Mouse (Mus musculus): Measurements from ENCODE around the gene Lamtor5. TPM values are rescaled to one million over a fixed set of nuclear protein-coding genes. Genes with fewer than 3 reads are reported as not detected.
"Not testable (repeated sequence)": the region's sequence is repeated elsewhere in the genome, so short reads cannot be mapped to it uniquely, and the experiment has no call there.

The Lamtor5 gene
- polyA plus RNA-seq, 1 experiment from 2014 or later: 225 TPM

DNA sequence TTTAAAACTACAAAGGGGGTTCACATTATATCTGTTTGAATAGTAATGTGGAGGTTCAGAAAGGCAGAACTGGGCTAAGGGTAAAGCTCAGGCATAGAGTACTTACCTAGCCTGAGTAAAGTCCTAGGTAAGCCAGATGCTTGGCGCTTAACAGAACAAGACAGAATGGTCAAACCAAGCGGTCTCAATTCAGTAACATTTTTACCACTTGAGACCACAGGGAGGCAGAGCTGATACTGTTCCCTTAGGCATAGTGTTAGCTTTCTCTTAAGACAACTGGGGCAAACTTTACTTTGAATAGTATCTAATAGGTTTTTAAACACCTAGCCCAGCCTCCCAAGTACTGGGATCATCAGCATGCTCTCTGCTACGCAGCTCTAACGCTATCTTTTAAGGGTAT is 2.7 kb upstream of the Lamtor5 start:
- H3K4me3 ChIP-seq: no peak overlapping the region
- H3K36me3 ChIP-seq: no peaks in the 10 kb centered on the region
- no peaks in the 10 kb centered on the region for H3K9me3 ChIP-seq
- peaks cover 15% of the 10 kb centered on the region for H3K4me1 ChIP-seq (replicated peaks)
- no peak overlapping the region for H3K27ac ChIP-seq
- no peaks in the 10 kb centered on the region for H3K27me3 ChIP-seq (ENCODE audit: insufficient read depth, poor library complexity, severe bottlenecking)
- DNase-seq (ENCODE audit: low spot score): no peak
- WGBS: 56% methylated on average over 4 of the region's 4 CpGs

GRCm38 (mm10) chr3:107276626-107277025 is 2.0 kb upstream of the Lamtor5 start:
- Histone ChIP-seq H3K9me3 (no peaks in the 10 kb centered on the region), H3K36me3 (no peaks in the 10 kb centered on the region), H3K4me1 (replicated peaks) (peaks cover 15% of the 10 kb centered on the region), H3K27me3 (ENCODE audit: insufficient read depth, poor library complexity, severe bottlenecking) (no peaks in the 10 kb centered on the region), H3K4me3 (no peak overlapping the region), H3K27ac (no peak overlapping the region)
- WGBS: 86% methylated on average over 3 of the region's 3 CpGs
- DNase-seq (ENCODE audit: low spot score): no peak

- no peak for DNase-seq (ENCODE audit: low spot score)
- Histone ChIP-seq H3K9me3 (no peaks in the 10 kb centered on the region), H3K27ac (no peak overlapping the region), H3K4me3 (no peak overlapping the region), H3K36me3 (peaks cover 32% of the 10 kb centered on the region), H3K4me1 (replicated peaks) (no peaks in the 10 kb centered on the region), H3K27me3 (ENCODE audit: insufficient read depth, poor library complexity, severe bottlenecking) (no peaks in the 10 kb centered on the region)
- WGBS: 81% methylated on average over 2 of the region's 2 CpGs
These were observed 7.5 kb downstream of the Lamtor5 start for GRCm38 (mm10) chr3:107286123-107286522.

DNA sequence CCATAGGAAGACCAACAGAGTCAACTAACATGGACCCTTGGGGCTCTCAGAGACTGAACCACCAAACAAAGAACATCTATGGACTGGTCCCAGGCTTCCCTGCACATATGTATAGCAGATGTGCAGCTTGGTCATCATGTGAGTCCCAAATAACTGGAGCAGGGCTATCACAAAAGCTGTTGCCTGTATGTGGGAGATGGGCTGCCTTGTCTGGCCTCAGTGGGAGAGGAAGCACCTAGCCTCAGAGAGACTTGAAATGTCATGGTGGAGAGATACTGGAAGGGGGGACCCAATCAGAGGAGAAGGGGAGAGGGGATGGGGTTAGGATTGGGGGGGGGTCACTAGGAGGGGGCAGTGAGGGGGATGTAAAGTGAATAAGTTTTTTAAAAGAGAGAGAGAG is 8.7 kb downstream of the Lamtor5 start:
- Histone ChIP-seq H3K4me3 (no peak overlapping the region), H3K9me3 (no peaks in the 10 kb centered on the region), H3K4me1 (replicated peaks) (no peaks in the 10 kb centered on the region), H3K27ac (no peak overlapping the region), H3K36me3 (peaks cover 28% of the 10 kb centered on the region), H3K27me3 (ENCODE audit: insufficient read depth, poor library complexity, severe bottlenecking) (no peaks in the 10 kb centered on the region)
- DNase-seq (ENCODE audit: low spot score): no peak

- no peaks in the 10 kb centered on the region for H3K27me3 ChIP-seq (ENCODE audit: insufficient read depth, poor library complexity, severe bottlenecking)
- WGBS: 35% methylated on average over 9 of the region's 9 CpGs
- peaks cover 12% of the 10 kb centered on the region; the same call in 1 of the 2 replicates for H3K36me3 ChIP-seq
- no peaks in the 10 kb centered on the region for H3K9me3 ChIP-seq
- no peak within 1 kb of the TSS for H3K4me3 ChIP-seq
- no peaks in the 10 kb centered on the region for H3K4me1 ChIP-seq (replicated peaks)
- DNase-seq (ENCODE audit: low spot score): peak; percentile 48
- no peak within 1 kb of the TSS for H3K27ac ChIP-seq
These were observed 12.2 kb downstream of the Lamtor5 start, which contains the start of gene Slc16a4 for GRCm38 (mm10) chr3:107290764-107291381. TSS of gene Slc16a4 (plus strand) at chr3:107291230.

DNA sequence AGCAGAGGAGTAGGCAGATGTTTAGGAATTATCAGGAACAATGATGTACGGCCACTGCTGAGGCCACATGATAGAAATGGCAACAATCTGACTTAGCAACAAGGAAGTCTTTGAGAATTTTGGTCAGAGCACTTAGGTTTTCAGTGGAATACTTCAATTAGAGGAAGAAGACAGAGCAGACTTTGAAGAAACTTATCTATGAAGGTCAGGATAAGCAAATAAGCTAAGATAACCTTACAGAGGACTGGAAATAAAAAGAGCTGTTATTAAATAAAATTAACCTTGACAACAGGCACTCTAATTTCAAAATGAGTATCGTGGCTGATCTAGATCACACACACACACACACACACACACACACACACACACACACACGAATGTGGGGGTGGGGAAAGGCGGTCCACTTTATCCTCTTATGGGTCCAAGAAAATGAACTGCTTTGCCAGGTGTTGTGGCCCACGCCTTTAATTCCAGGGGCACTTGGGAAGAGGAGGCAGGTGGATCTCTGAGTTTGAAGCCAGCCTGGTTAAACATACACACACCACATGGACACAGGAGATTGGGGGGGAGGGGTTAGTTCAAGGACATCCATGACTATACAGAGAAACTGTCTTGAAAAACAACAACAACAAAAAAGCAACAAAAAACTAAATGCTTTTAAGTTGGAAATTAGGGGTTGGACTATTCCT is 17.2 kb downstream of the Lamtor5 start:
- Histone ChIP-seq H3K4me1 (replicated peaks) (no peaks in the 10 kb centered on the region), H3K27ac (no peak overlapping the region), H3K27me3 (ENCODE audit: insufficient read depth, poor library complexity, severe bottlenecking) (no peaks in the 10 kb centered on the region), H3K9me3 (no peaks in the 10 kb centered on the region), H3K36me3 (peaks cover 21% of the 10 kb centered on the region), H3K4me3 (no peak overlapping the region)
- WGBS: 86% methylated on average over 5 of the region's 5 CpGs
- DNase-seq (ENCODE audit: low spot score): no peak

DNA sequence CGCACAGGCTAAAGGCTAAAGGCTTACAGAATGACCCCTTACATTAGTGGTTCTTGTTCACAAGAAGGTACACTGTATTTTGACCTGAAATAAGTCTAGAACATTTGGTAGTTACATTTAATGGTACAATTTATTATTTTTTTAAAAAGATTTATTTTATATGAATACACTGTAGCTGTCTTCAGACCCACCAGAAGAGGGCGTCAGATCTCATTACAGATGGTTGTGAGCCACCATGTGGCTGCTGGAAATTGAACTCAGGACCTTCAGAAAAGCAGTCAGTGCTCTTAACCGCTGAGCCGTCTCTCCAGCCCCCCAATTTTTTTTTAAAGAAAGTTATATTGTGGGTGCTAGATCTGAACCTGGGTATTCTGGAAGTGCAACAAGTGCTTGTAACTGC is 18.3 kb downstream of the Lamtor5 start:
- DNase-seq (ENCODE audit: low spot score): not testable (repeated sequence)

GRCm38 (mm10) chr3:107317338-107317737 is 38.7 kb downstream of the Lamtor5 start:
- no peak for DNase-seq (ENCODE audit: low spot score)
- Histone ChIP-seq H3K9me3 (no peaks in the 10 kb centered on the region), H3K4me3 (no peak overlapping the region), H3K27ac (no peak overlapping the region), H3K36me3 (peaks cover 72% of the 10 kb centered on the region), H3K4me1 (replicated peaks) (peaks cover 7% of the 10 kb centered on the region; the same call in 1 of the 2 replicates), H3K27me3 (ENCODE audit: insufficient read depth, poor library complexity, severe bottlenecking) (no peaks in the 10 kb centered on the region)
- 96% methylated on average over 3 of the region's 3 CpGs for WGBS

More for the DNA sequence above, 18.3 kb downstream of the Lamtor5 start:
- not testable (repeated sequence) for H3K27me3 ChIP-seq (ENCODE audit: insufficient read depth, poor library complexity, severe bottlenecking); H3K4me1 ChIP-seq (replicated peaks); H3K9me3 ChIP-seq; H3K4me3 ChIP-seq; H3K27ac ChIP-seq
- WGBS: 68% methylated on average over 4 of the region's 4 CpGs
- H3K36me3 ChIP-seq: peaks cover 32% of the 10 kb centered on the region

GRCm38 (mm10) chr3:107321141-107321540 is 42.5 kb downstream of the Lamtor5 start:
- Histone ChIP-seq H3K4me1 (replicated peaks) (peaks cover 41% of the 10 kb centered on the region), H3K27ac (no peak overlapping the region), H3K9me3 (no peaks in the 10 kb centered on the region), H3K36me3 (peaks cover 84% of the 10 kb centered on the region), H3K4me3 (no peak overlapping the region), H3K27me3 (ENCODE audit: insufficient read depth, poor library complexity, severe bottlenecking) (no peaks in the 10 kb centered on the region)
- DNase-seq (ENCODE audit: low spot score): no peak
- 93% methylated on average over 2 of the region's 2 CpGs for WGBS

DNA sequence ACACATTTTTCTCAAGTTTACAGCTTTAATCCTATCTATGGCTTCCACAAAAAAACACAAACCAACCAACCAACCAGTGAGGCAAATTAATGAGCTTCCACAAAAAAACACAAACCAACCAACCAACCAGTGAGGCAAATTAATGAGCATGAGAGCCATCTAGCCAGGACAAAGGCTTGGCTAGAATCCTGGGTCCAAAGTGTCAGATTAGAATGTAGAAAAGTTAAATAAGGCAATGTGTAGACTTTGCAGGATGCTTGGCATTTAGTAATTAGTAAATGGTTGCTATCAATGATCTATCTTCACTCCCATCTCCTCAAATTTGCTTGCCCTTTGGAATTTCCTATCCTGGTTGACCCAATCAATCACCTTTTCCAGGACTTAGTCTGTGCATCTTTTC is 43.1 kb downstream of the Lamtor5 start:
- H3K9me3 ChIP-seq: no peaks in the 10 kb centered on the region
- H3K4me1 ChIP-seq (replicated peaks): peaks cover 41% of the 10 kb centered on the region
- no peak overlapping the region for H3K27ac ChIP-seq
- no peaks in the 10 kb centered on the region for H3K27me3 ChIP-seq (ENCODE audit: insufficient read depth, poor library complexity, severe bottlenecking)
- no peak overlapping the region for H3K4me3 ChIP-seq
- H3K36me3 ChIP-seq: peaks cover 81% of the 10 kb centered on the region
- no peak for DNase-seq (ENCODE audit: low spot score)

GRCm38 (mm10) chr3:107326442-107326841 is 47.8 kb downstream of the Lamtor5 start:
- peaks cover 76% of the 10 kb centered on the region for H3K4me1 ChIP-seq (replicated peaks)
- no peak for DNase-seq (ENCODE audit: low spot score)

GRCm38 (mm10) chr3:107330503-107331424 is 52.1 kb downstream of the Lamtor5 start:
- DNase-seq (ENCODE audit: low spot score): no peak
- peaks cover 46% of the 10 kb centered on the region for H3K36me3 ChIP-seq
- H3K9me3 ChIP-seq: no peaks in the 10 kb centered on the region
- WGBS: 84% methylated on average over 28 of the region's 28 CpGs
- H3K27me3 ChIP-seq (ENCODE audit: insufficient read depth, poor library complexity, severe bottlenecking): no peaks in the 10 kb centered on the region
- peaks cover 55% of the 10 kb centered on the region for H3K4me1 ChIP-seq (replicated peaks)
- peak overlapping the region; percentile 97 for H3K4me3 ChIP-seq
- no peak overlapping the region for H3K27ac ChIP-seq

More at GRCm38 (mm10) chr3:107326442-107326841, 47.8 kb downstream of the Lamtor5 start:
- no peaks in the 10 kb centered on the region for H3K27me3 ChIP-seq (ENCODE audit: insufficient read depth, poor library complexity, severe bottlenecking)
- no peak overlapping the region for H3K27ac ChIP-seq
- no peaks in the 10 kb centered on the region for H3K9me3 ChIP-seq
- peaks cover 85% of the 10 kb centered on the region for H3K36me3 ChIP-seq
- WGBS: 95% methylated on average over 1 of the region's 1 CpGs
- H3K4me3 ChIP-seq: no peak overlapping the region

- 29% methylated on average over 17 of the region's 17 CpGs for WGBS
- peak overlapping the region; percentile 97 for H3K4me3 ChIP-seq
- H3K9me3 ChIP-seq: no peaks in the 10 kb centered on the region
- H3K27ac ChIP-seq: peak overlapping the region; percentile 98
- H3K36me3 ChIP-seq: peaks cover 39% of the 10 kb centered on the region
- H3K27me3 ChIP-seq (ENCODE audit: insufficient read depth, poor library complexity, severe bottlenecking): no peaks in the 10 kb centered on the region
- DNase-seq (ENCODE audit: low spot score): no peak
- H3K4me1 ChIP-seq (replicated peaks): peaks cover 50% of the 10 kb centered on the region
These were observed 53.1 kb downstream of the Lamtor5 start for GRCm38 (mm10) chr3:107331746-107332126.

Data from hindbrain, embryonic 10.5 days (tissue).